Mouse (Mus musculus) stomach, postnatal 0 days (tissue): ENCODE measurements around the gene Sgip1. TPM values are rescaled to one million over a fixed set of nuclear protein-coding genes. Genes with fewer than 3 reads are reported as not detected.

ENCODE experiments used
- ATAC-seq: fragments of 200-750 bp; cut with Nextera tagmentation; 2 replicates; pipeline ENCODE4 v1.8.0; 2017; ENCODE audit not compliant: low FRiP score, low TSS enrichment
- DNase-seq: peaks from one replicate; pipeline ENCODE4 v3.0.0-alpha.2; 2016; ENCODE audit warnings: low spot score
- H3K27ac ChIP-seq: fragments of 300-500 bp; sonication (generic); replicated peaks from 2 replicates; pipeline ENCODE4 v1.5.1; 2014; ENCODE audit warnings: mild to moderate bottlenecking, control low read depth
- H3K27me3 ChIP-seq: fragments of 300-500 bp; sonication (generic); 2 replicates; pipeline ENCODE4 v1.6.1; 2014; ENCODE audit warnings: low read length; ENCODE audit not compliant: control insufficient read depth, insufficient read depth
- H3K36me3 ChIP-seq: fragments of 300-500 bp; sonication (generic); 2 replicates; pipeline ENCODE4 v1.6.1; 2014; ENCODE audit warnings: low read length, mixed read lengths; ENCODE audit not compliant: control insufficient read depth, insufficient read depth
- H3K4me1 ChIP-seq: fragments of 300-500 bp; sonication (generic); replicated peaks from 2 replicates; pipeline ENCODE4 v1.6.1; 2014; ENCODE audit warnings: antibody characterized with exemption; ENCODE audit not compliant: control insufficient read depth, insufficient read depth
- H3K4me2 ChIP-seq: fragments of 300-500 bp; sonication (generic); replicated peaks from 2 replicates; pipeline ENCODE4 v1.6.1; 2014; ENCODE audit warnings: low read depth, mild to moderate bottlenecking, control low read depth, moderate library complexity
- H3K4me3 ChIP-seq: fragments of 300-500 bp; sonication (generic); 2 replicates; pipeline ENCODE4 v1.5.1; 2014; ENCODE audit warnings: low read depth, low read length, control low read depth
- H3K9ac ChIP-seq: fragments of 300-500 bp; sonication (generic); 2 replicates; pipeline ENCODE4 v1.6.1; 2014; ENCODE audit warnings: mild to moderate bottlenecking, low read length, control low read depth, mixed read lengths
- H3K9me3 ChIP-seq: fragments of 300-500 bp; sonication (generic); 2 replicates; pipeline ENCODE4 v1.6.1; 2016; ENCODE audit warnings: low read length; ENCODE audit not compliant: control insufficient read depth
- CTCF ChIP-seq: IDR thresholded peaks from 2 replicates; pipeline ENCODE4 v1.5.1; 2016; ENCODE audit warnings: antibody characterized with exemption, low read depth, mild to moderate bottlenecking, moderate library complexity
- EP300 ChIP-seq: optimal IDR thresholded peaks from 2 replicates; pipeline ENCODE3; 2016; ENCODE audit warnings: antibody characterized with exemption
- WGBS: fragments of 180-500 bp; shearing (Covaris S2); extraction: QIAGEN DNeasy Blood & Tissue Kit; methylation state at CpG from one replicate; pipeline ENCODE4 v1.1.7; 2014; 5-methylcytosine and 5-hydroxymethylcytosine counted together
- polyA plus RNA-seq: library from polyadenylated mRNA; unstranded; fragments of >200 nt; fragmentation: Nextera tagmentation; extraction: Ambion mirVana; gene quantifications from 2 replicates; pipeline ENCODE4 v1.2.1, GENCODE M21; 2015

Sgip1 gene
- polyA plus RNA-seq, 1 experiment from 2014 or later: 2.4 TPM

GRCm38 (mm10) chr4:102840062-102840798 lies 99.1 kb downstream of the Sgip1 start:
- no peaks in the 10 kb centered on the region for H3K9me3 ChIP-seq
- no peak overlapping the region for H3K4me2 ChIP-seq
- H3K36me3 ChIP-seq: no peaks in the 10 kb centered on the region
- 56% methylated on average over 7 of the region's 7 CpGs for WGBS
- no peaks in the 10 kb centered on the region for H3K27me3 ChIP-seq
- H3K9ac ChIP-seq: no peak overlapping the region
- no peaks in the 10 kb centered on the region for H3K4me1 ChIP-seq
- no peak for ATAC-seq
- no peak overlapping the region for H3K4me3 ChIP-seq
- DNase-seq: no peak
- no peak overlapping the region for H3K27ac ChIP-seq
- TF ChIP-seq CTCF (no peak), EP300 (no peak)

- no peaks in the 10 kb centered on the region for H3K27me3 ChIP-seq
- no peaks in the 10 kb centered on the region for H3K9me3 ChIP-seq
- H3K36me3 ChIP-seq: no peaks in the 10 kb centered on the region
- TF ChIP-seq CTCF (no peak), EP300 (no peak)
- H3K4me3 ChIP-seq: no peak overlapping the region
- no peak overlapping the region for H3K27ac ChIP-seq
- no peak for DNase-seq
- 74% methylated on average over 11 of the region's 11 CpGs for WGBS
- H3K9ac ChIP-seq: no peak overlapping the region
- H3K4me1 ChIP-seq: no peaks in the 10 kb centered on the region
- ATAC-seq: no peak
- no peak overlapping the region for H3K4me2 ChIP-seq
These were observed 100.0 kb downstream of the Sgip1 start for GRCm38 (mm10) chr4:102840956-102841729.

- 91% methylated on average over 6 of the region's 6 CpGs for WGBS
- no peaks in the 10 kb centered on the region for H3K9me3 ChIP-seq
These were observed 109.4 kb downstream of the Sgip1 start for GRCm38 (mm10) chr4:102850498-102850897.

GRCm38 (mm10) chr4:102851161-102851560 lies 110.1 kb downstream of the Sgip1 start:
- TF ChIP-seq EP300 (no peak), CTCF (no peak)
- Histone ChIP-seq H3K4me2 (no peak overlapping the region), H3K36me3 (no peaks in the 10 kb centered on the region), H3K27me3 (no peaks in the 10 kb centered on the region), H3K9me3 (no peaks in the 10 kb centered on the region), H3K27ac (no peak overlapping the region), H3K4me1 (no peaks in the 10 kb centered on the region), H3K9ac (no peak overlapping the region), H3K4me3 (no peak overlapping the region)
- no peak for DNase-seq
- ATAC-seq: no peak
- WGBS: 50% methylated on average over 1 of the region's 1 CpGs

More at GRCm38 (mm10) chr4:102850498-102850897, 109.4 kb downstream of the Sgip1 start:
- Histone ChIP-seq H3K4me3 (no peak overlapping the region), H3K36me3 (no peaks in the 10 kb centered on the region), H3K27ac (no peak overlapping the region), H3K27me3 (no peaks in the 10 kb centered on the region), H3K9ac (no peak overlapping the region), H3K4me1 (no peaks in the 10 kb centered on the region), H3K4me2 (no peak overlapping the region)
- DNase-seq (no peak), ATAC-seq (no peak)
- no peak for TF ChIP-seq CTCF
- TF ChIP-seq EP300: no peak

- DNase-seq (no peak), ATAC-seq (no peak)
- Histone ChIP-seq H3K4me2 (no peak overlapping the region), H3K9me3 (no peaks in the 10 kb centered on the region), H3K27ac (no peak overlapping the region), H3K36me3 (no peaks in the 10 kb centered on the region), H3K9ac (no peak overlapping the region), H3K4me1 (no peaks in the 10 kb centered on the region), H3K4me3 (no peak overlapping the region), H3K27me3 (no peaks in the 10 kb centered on the region)
- 87% methylated on average over 3 of the region's 3 CpGs for WGBS
- TF ChIP-seq EP300: no peak
- TF ChIP-seq CTCF: no peak
These were observed 111.2 kb downstream of the Sgip1 start for GRCm38 (mm10) chr4:102852290-102852689.

- Histone ChIP-seq H3K9me3 (no peaks in the 10 kb centered on the region), H3K27me3 (no peaks in the 10 kb centered on the region), H3K27ac (no peak overlapping the region), H3K4me3 (no peak overlapping the region), H3K9ac (no peak overlapping the region), H3K4me2 (no peak overlapping the region), H3K36me3 (no peaks in the 10 kb centered on the region), H3K4me1 (no peaks in the 10 kb centered on the region)
- TF ChIP-seq CTCF (no peak), EP300 (no peak)
- DNase-seq (no peak), ATAC-seq (no peak)
- 85% methylated on average over 5 of the region's 5 CpGs for WGBS
These were observed 111.7 kb downstream of the Sgip1 start for GRCm38 (mm10) chr4:102852808-102853207.
